Mouse (Mus musculus) spleen, postnatal 0 days (tissue): ENCODE measurements around the gene Mitd1. TPM values are rescaled to one million over a fixed set of nuclear protein-coding genes. Genes with fewer than 3 reads are reported as not detected.

Experiments used
- polyA plus RNA-seq: library from polyadenylated mRNA; unstranded; fragments of >200 nt; fragmentation: Nextera tagmentation; extraction: Ambion mirVana; gene quantifications from 2 replicates; pipeline ENCODE4 v1.2.1, GENCODE M21; 2015

Gene Mitd1
- polyA plus RNA-seq = 27.4 and 28.6 TPM in 2 replicates

DNA sequence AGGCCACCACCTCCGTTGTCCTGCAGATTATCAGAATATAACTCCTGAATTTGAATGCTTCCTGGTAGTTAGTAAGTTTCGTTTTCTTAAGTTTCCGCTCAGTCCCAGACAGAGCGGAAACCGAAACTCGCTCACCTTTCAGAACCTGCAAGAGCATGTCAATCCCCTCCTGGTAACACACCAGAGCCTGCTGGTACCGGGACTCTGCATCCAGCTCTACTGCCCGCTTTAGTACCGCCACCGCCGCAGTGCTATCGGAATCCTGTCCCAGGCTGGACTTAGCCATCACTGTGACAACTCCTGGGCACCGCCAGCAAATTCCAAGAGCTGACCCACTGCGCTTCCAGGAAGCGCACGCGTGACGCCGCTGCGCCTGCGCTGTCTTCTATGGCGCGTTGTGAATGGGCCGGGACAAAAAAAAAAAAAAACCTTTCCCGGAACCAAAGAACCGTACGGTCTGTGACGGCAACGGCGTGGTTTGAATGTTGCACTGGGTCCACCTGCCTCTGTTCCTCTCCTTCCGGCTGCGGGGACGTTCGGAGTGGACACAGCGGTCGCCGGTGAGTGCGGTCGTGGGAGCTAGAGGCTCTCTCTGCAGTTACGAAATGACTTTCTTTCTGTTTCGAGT lies at the start of gene Mitd1, which contains the start of gene Mrpl30:
TSS of gene Mitd1 (minus strand) at position 387 of the 628 bp plus-strand sequence.
TSS of gene Mrpl30 (plus strand) at position 453 of the 628 bp plus-strand sequence.

DNA sequence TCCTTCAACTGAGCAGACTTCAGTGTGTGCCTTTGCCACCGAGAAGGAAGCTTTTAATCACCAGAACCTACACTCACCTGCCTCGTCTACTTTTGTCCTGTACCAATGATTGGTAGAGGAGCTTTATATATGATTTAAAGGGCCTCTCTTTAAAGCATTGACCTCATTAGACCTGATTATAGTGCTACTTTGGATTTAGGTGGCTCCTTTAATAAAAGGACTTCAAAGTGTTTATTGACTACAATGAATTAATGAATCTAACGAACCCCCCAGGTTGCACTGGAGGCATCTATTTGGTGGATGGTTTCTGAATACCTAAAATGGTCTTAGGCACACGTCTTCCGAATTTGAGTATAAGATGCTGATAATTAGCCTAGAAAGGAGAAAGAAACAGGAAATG lies 26.2 kb upstream of the Mitd1 start, which contains the start of gene Lyg2:
TSS of gene Lyg2 (minus strand) at position 101 of the 400 bp plus-strand sequence.

DNA sequence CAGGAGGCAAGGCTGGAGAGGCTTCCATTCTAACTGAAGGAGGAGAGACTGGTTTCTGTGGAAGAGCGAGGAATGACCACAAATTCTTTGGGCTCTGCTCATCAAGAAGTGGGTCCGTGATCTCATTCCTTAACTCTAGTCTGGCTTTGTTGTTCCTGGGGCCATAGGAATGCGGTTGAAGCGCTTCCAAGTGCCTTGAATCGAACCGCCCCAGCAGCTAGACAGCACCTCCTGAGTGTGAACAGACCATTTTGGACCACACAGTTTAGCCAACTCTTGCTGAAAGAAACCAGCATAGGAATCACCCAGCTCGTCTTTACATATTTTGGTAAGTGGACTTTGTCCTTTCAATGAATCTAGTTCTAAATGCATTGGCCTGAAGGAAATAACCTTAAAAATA lies 18.5 kb downstream of the Mitd1 start, which contains the start of gene Lipt1:
TSS of gene Lipt1 (plus strand) at position 35 of the 400 bp plus-strand sequence.

GRCm38 (mm10) chr1:37866286-37866685 lies 23.9 kb downstream of the Mitd1 start, which contains the start of gene Tsga10:
TSS of gene Tsga10 (minus strand) at chr1:37866429.

Other genes starting within 250 kb of the Mitd1 start
- 1.2 and 1.4 TPM in 2 replicates for gene 2010300C02Rik, start 170.3 kb downstream of the Mitd1 start, polyA plus RNA-seq
- 3.2 and 3.5 TPM in 2 replicates for gene Tsga10, start 24.0 kb downstream of the Mitd1 start, polyA plus RNA-seq
- gene Lipt1, start 18.7 kb downstream of the Mitd1 start, polyA plus RNA-seq = 3.6 and 4.4 TPM in 2 replicates
- 208 and 214 TPM in 2 replicates for gene Mrpl30, start 66 bp upstream of the Mitd1 start, polyA plus RNA-seq
- not detected in 2 replicates for gene Lyg2, start 26.1 kb upstream of the Mitd1 start, polyA plus RNA-seq
- not detected in 2 replicates for gene Lyg1, start 67.3 kb upstream of the Mitd1 start, polyA plus RNA-seq
- 78.2 and 82.0 TPM in 2 replicates for gene Txndc9, start 107.5 kb upstream of the Mitd1 start, polyA plus RNA-seq
- 25.9 and 26.9 TPM in 2 replicates for gene Eif5b, start 107.6 kb upstream of the Mitd1 start, polyA plus RNA-seq
- gene Rev1, start 239.4 kb upstream of the Mitd1 start, polyA plus RNA-seq = 17.6 and 19.9 TPM in 2 replicates